Mouse (Mus musculus) G1E (cell line): ENCODE results near the gene Nr2c2.

Source experiments
- CTCF ChIP-seq: IDR thresholded peaks from 2 replicates; pipeline ENCODE4 v1.5.1; 2012; ENCODE audit warnings: low read depth, low read length, inconsistent platforms, mixed read lengths
- GATA1 ChIP-seq: IDR thresholded peaks from 2 replicates; pipeline ENCODE4 v1.6.1; 2012; ENCODE audit warnings: borderline replicate concordance, low read length, inconsistent platforms, mixed read lengths
- GATA2 ChIP-seq: IDR thresholded peaks from 2 replicates; pipeline ENCODE4 v1.6.1; 2012; ENCODE audit warnings: low read depth, low read length, inconsistent platforms, borderline replicate concordance
- POLR2AphosphoS5 ChIP-seq: IDR thresholded peaks from 2 replicates; pipeline ENCODE4 v1.6.1; 2012; ENCODE audit warnings: low read depth, low read length, inconsistent platforms; ENCODE audit not compliant: insufficient replicate concordance

GRCm38 (mm10) chr6:92183621-92184131, 92.5 kb downstream of the Nr2c2 start, which contains the start of gene Mrps25:
- TF ChIP-seq GATA1 (no peak), CTCF (no peak), POLR2AphosphoS5 (peak; percentile 26; the same call in 1 of the 2 replicates), GATA2 (no peak)
